Mouse (Mus musculus) erythroid progenitor cell, adult 5-6 weeks (primary cell): ENCODE measurements around the gene Slc10a6. TPM values are rescaled to one million over a fixed set of nuclear protein-coding genes. Genes with fewer than 3 reads are reported as not detected.

Experiments
- ATAC-seq: replicated peaks from 2 replicates; pipeline ENCODE4 v1.8.0; 2016; ENCODE audit warnings: moderate number of reproducible peaks, mild to moderate bottlenecking, moderate TSS enrichment, inconsistent platforms; ENCODE audit not compliant: poor library complexity, low FRiP score, severe bottlenecking
- total RNA-seq, 2 experiments: library from RNA; stranded (forward) in 1 of 2; stranded (reverse) in 1 of 2; fragments of 150-400 nt in 1 of 2; fragments of 186-747, 209-891 nt in 1 of 2; gene quantifications; 2 replicates each; pipeline versions ENCODE4 v1.2.3 to v1.2.4; 2015 to 2017; ENCODE audit warnings: low replicate concordance in 2 of 2

The Slc10a6 gene
- total RNA-seq, 2 experiments from 2014 or later, result not detected

- no peak for ATAC-seq
Observed at GRCm38 (mm10) chr5:103569446-103569845, 59.8 kb downstream of the Slc10a6 start.

- no peak for ATAC-seq
Observed at GRCm38 (mm10) chr5:103568034-103568433, 61.2 kb downstream of the Slc10a6 start.

- ATAC-seq, result no peak
Observed at GRCm38 (mm10) chr5:103560546-103560945, 68.7 kb downstream of the Slc10a6 start.

Other genes with a start within 250 kb of the Slc10a6 start
- gene Ptpn13, start 204.2 kb downstream of the Slc10a6 start, total RNA-seq (2015; ENCODE audit: low replicate concordance), result 0.36 and 1.7 TPM in 2 replicates
- 1.4 and 2.2 TPM in 2 replicates for gene Ptpn13, start 204.2 kb downstream of the Slc10a6 start, total RNA-seq (2017; ENCODE audit: low replicate concordance)
- not detected in 2 replicates for gene 1700016H13Rik, start 26.6 kb upstream of the Slc10a6 start, total RNA-seq (2015; ENCODE audit: low replicate concordance)
- gene 1700016H13Rik, start 26.6 kb upstream of the Slc10a6 start, total RNA-seq (2017; ENCODE audit: low replicate concordance), result not detected in 2 replicates
- 145 and 147 TPM in 2 replicates for gene Aff1, start 63.0 kb upstream of the Slc10a6 start, total RNA-seq (2015; ENCODE audit: low replicate concordance)
- gene Aff1, start 63.0 kb upstream of the Slc10a6 start, total RNA-seq (2017; ENCODE audit: low replicate concordance), result 67.4 and 102 TPM in 2 replicates